Mouse (Mus musculus): ENCODE measurements at regions not wholly inside any gene's neighbourhood (a gene's known extent, or its start where the extent isn't known, plus 50 kb on each side); places are given as distances from the start of the nearest gene placed in this dataset.

DNA sequence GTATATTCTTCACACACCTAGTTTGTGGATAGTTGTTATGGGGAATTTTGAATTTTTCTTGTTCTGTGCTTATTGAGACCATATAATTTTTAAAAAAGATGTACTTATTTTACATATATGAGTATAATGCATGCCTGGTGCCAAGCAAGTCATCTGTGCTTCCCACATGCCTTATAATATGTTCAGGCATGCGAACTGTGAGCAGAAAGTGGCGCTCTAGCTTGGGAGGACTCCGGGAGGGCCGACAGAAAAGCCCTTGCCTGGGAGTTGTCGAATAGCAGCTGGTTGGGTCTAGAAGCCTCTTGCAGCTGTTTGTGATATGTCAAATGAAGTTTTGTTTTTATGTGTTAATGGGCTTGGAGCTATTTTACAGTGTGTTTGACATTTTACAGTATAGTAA lies 323.8 kb downstream of the Slc4a3 start:
- TF ChIP-seq CTCF (IDR thresholded peaks at IDR 0.05; ENCODE audit: low read depth) (no peak), EP300 (IDR thresholded peaks at IDR 0.05; ENCODE audit: low read depth) (no peak)

All from heart, postnatal 0 days (tissue).